Mouse (Mus musculus): Measurements from ENCODE around the gene Gstm4. TPM values are rescaled to one million over a fixed set of nuclear protein-coding genes. Genes with fewer than 3 reads are reported as not detected.
A peak's percentile ranks its signal among the peaks of the same experiment; 100 is the strongest.

Gene Gstm4
- polyA plus RNA-seq, 1 experiment from 2014 or later: 29.6 TPM

DNA sequence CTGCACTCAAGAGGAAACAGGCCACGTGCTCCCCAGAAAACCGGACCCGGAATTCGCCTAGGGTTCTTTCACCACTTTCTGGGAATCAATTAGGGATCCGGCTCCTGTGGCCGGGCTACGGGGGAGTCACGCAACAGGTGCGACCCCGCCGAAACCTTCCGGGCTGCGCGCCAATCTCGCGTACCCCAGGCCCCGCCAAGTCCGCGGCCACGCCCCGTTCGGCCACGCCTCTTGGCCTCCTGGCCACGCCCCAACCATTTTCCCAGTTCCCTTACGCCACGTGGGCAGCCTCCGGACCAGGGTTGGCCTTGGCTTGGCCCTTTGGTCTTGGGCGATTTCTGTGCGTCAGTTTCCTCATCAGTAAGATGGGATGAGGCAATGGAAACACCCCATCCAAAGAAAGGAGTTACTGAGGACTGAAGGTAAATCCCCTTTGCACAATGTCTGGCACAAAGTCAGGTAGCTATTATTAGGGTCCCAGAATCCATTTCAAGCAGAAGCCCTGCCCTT is 41.8 kb upstream of the Gstm4 start, which contains the start of gene Ampd2:
Ampd2 (minus strand) TSS at position 182 of the 510 bp plus-strand sequence.
- peak; percentile 46; the same call in 1 of the 2 replicates for ATAC-seq (ENCODE audit: insufficient read depth, low FRiP score)
- Histone ChIP-seq H3K27me3 (ENCODE audit: control insufficient read depth, insufficient read depth, low read length) (no peaks in the 10 kb centered on the region), H3K36me3 (ENCODE audit: control insufficient read depth, insufficient read depth, low read length) (no peaks in the 10 kb centered on the region), H3K4me1 (ENCODE audit: control insufficient read depth, insufficient read depth, low read length) (peaks cover 60% of the 10 kb centered on the region), H3K9me3 (replicated peaks; ENCODE audit: control insufficient read depth, low read length) (no peaks in the 10 kb centered on the region), H3K9ac (ENCODE audit: low read length) (peak within 1 kb of the TSS; percentile 84), H3K27ac (ENCODE audit: low read length) (peak within 1 kb of the TSS; percentile 96), H3K4me3 (replicated peaks; ENCODE audit: low read length) (peak within 1 kb of the TSS; percentile 69), H3K4me2 (ENCODE audit: low read depth, low read length) (peak within 1 kb of the TSS; percentile 99)
- under 1% methylated on average over 29 of the region's 29 CpGs for WGBS

DNA sequence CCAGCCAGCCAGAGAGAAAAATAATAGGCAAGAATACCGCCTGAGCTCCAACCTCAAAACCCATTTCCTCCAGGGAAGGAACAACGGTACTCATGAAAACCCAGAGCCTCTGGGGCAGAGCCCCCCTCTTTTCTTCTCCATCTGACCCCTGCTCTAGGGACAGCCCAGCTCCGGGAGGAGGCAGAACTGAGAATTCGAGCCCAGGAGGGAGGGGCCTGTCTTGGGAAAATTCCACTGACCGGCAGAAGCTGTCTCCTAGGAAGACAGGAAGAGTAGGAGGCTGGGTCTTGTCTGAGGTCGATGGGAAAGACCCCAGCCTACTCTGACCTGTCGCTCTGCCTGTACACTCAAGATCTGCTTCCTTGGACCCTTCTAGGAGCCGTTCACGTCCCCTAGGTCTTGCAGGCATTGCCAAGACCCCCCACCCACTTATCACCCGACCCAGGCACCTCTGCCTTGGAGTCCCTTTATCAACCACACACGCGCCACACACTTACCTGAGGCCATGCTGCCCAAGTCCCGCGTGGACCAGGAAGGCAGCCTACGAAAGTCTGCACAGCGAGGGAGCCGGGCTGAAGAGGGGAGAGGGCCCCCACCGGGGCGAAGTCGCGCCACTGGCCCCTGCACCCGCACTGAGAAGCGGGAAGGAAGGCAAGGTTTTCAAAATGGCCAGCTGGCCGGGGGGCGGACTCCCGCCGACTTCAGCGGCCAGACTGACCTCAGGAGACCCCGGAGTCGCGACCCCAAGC is 41.2 kb upstream of the Gstm4 start:
- Histone ChIP-seq H3K36me3 (ENCODE audit: control insufficient read depth, insufficient read depth, low read length) (no peaks in the 10 kb centered on the region), H3K9me3 (replicated peaks; ENCODE audit: control insufficient read depth, low read length) (no peaks in the 10 kb centered on the region), H3K9ac (ENCODE audit: low read length) (peak overlapping the region; percentile 84), H3K27ac (ENCODE audit: low read length) (peak overlapping the region; percentile 96), H3K27me3 (ENCODE audit: control insufficient read depth, insufficient read depth, low read length) (no peaks in the 10 kb centered on the region), H3K4me1 (ENCODE audit: control insufficient read depth, insufficient read depth, low read length) (peaks cover 60% of the 10 kb centered on the region), H3K4me2 (ENCODE audit: low read depth, low read length) (peak overlapping the region; percentile 99), H3K4me3 (replicated peaks; ENCODE audit: low read length) (peak overlapping the region; percentile 69)
- ATAC-seq (ENCODE audit: insufficient read depth, low FRiP score): peak; percentile 83
- WGBS: 0% methylated on average over 31 of the region's 31 CpGs

DNA sequence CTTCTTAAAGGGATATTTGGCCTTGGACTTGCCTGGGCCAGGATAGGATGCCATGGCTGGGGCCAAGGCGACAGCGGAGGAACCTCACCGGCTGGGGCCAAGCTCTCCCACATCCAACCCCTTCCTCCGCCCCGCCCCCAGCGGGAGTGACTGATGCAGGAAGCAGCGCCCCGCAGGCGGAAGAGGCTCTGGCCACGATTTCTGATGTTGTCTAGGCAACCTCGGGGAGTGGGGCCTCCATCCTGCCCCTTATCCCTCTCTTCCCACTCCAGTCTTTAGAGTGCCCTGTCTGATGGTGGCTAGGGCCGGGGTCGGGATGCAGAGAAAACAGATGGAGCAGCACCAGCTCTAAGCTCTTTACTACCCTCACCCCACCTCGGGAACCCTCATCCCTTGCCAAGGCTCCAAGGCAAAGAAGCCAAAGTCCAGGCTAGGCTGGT is 40.6 kb upstream of the Gstm4 start:
- H3K4me1 ChIP-seq (ENCODE audit: control insufficient read depth, insufficient read depth, low read length): peaks cover 58% of the 10 kb centered on the region
- no peaks in the 10 kb centered on the region for H3K9me3 ChIP-seq (replicated peaks; ENCODE audit: control insufficient read depth, low read length)
- peak overlapping the region; percentile 96 for H3K27ac ChIP-seq (ENCODE audit: low read length)
- ATAC-seq (ENCODE audit: insufficient read depth, low FRiP score): peak; percentile 88
- peak overlapping the region; percentile 69 for H3K4me3 ChIP-seq (replicated peaks; ENCODE audit: low read length)
- H3K9ac ChIP-seq (ENCODE audit: low read length): peak overlapping the region; percentile 84
- 0% methylated on average over 14 of the region's 14 CpGs for WGBS
- peaks cover 2% of the 10 kb centered on the region; the same call in 1 of the 2 replicates for H3K36me3 ChIP-seq (ENCODE audit: control insufficient read depth, insufficient read depth, low read length)
- H3K27me3 ChIP-seq (ENCODE audit: control insufficient read depth, insufficient read depth, low read length): no peaks in the 10 kb centered on the region
- peak overlapping the region; percentile 99 for H3K4me2 ChIP-seq (ENCODE audit: low read depth, low read length)

DNA sequence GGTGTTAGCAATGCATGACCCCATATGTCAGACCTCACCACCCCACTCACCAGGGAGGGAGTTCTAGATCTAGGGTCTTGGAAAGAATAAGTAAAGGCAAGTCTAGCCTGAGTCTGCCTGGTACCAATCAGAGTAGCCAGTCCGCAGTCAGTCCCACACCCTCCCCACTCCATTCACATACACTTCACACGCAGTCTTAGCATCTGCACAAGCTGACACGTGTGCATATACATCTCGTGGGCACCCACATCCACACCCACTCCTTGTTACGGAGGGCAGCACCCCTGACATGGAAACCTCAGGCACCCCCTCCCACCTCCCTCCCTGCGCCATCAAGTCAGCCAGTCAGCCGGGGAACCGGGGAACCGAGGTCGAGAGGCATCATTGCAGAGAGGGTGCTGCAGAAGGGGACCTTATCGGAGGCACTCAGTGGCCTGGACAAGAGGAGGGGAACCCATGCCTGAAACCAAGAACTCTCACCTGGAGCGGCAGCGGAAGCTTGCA is 40.1 kb upstream of the Gstm4 start:
- 10% methylated on average over 13 of the region's 13 CpGs for WGBS
- Histone ChIP-seq H3K4me1 (ENCODE audit: control insufficient read depth, insufficient read depth, low read length) (peaks cover 53% of the 10 kb centered on the region), H3K4me3 (replicated peaks; ENCODE audit: low read length) (peak overlapping the region; percentile 69), H3K9me3 (replicated peaks; ENCODE audit: control insufficient read depth, low read length) (no peaks in the 10 kb centered on the region), H3K4me2 (ENCODE audit: low read depth, low read length) (peak overlapping the region; percentile 99), H3K9ac (ENCODE audit: low read length) (peak overlapping the region; percentile 84), H3K27ac (ENCODE audit: low read length) (peak overlapping the region; percentile 96), H3K36me3 (ENCODE audit: control insufficient read depth, insufficient read depth, low read length) (peaks cover 5% of the 10 kb centered on the region; the same call in 1 of the 2 replicates), H3K27me3 (ENCODE audit: control insufficient read depth, insufficient read depth, low read length) (no peaks in the 10 kb centered on the region)
- ATAC-seq (ENCODE audit: insufficient read depth, low FRiP score): peak; percentile 4; the same call in 1 of the 2 replicates

DNA sequence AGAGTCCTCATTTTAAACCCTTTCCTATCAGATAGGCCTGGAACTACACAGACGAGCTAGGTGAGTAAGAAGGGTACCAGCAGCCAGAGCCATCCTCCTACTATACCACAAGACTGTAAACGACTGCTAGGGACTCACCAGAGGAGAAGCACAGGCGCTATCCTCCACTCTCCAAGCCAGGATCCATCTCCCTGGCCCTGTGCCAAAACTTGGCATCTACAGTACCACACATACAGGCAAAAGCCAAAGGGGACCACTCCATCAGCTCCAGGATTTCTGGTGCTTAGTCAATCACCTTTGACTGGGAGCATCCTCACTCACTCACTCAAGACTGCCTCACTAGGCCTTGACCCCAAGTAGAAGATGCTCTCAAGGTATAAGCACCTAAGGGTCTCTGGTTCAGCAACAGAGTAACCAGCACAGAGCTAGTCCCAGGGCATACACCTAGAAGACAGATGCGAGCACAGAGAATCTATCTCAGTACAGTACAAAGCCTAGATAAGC is 39.3 kb upstream of the Gstm4 start:
- ATAC-seq (ENCODE audit: insufficient read depth, low FRiP score): no peak
- Histone ChIP-seq H3K27me3 (ENCODE audit: control insufficient read depth, insufficient read depth, low read length) (no peaks in the 10 kb centered on the region), H3K4me2 (ENCODE audit: low read depth, low read length) (peak overlapping the region; percentile 99), H3K9me3 (replicated peaks; ENCODE audit: control insufficient read depth, low read length) (no peaks in the 10 kb centered on the region), H3K27ac (ENCODE audit: low read length) (no peak overlapping the region), H3K4me3 (replicated peaks; ENCODE audit: low read length) (peak overlapping the region; percentile 69; the same call in 1 of the 2 replicates), H3K4me1 (ENCODE audit: control insufficient read depth, insufficient read depth, low read length) (peaks cover 46% of the 10 kb centered on the region), H3K9ac (ENCODE audit: low read length) (peak overlapping the region; percentile 84; the same call in 1 of the 2 replicates), H3K36me3 (ENCODE audit: control insufficient read depth, insufficient read depth, low read length) (peaks cover 5% of the 10 kb centered on the region; the same call in 1 of the 2 replicates)
- 68% methylated on average over 4 of the region's 4 CpGs for WGBS

DNA sequence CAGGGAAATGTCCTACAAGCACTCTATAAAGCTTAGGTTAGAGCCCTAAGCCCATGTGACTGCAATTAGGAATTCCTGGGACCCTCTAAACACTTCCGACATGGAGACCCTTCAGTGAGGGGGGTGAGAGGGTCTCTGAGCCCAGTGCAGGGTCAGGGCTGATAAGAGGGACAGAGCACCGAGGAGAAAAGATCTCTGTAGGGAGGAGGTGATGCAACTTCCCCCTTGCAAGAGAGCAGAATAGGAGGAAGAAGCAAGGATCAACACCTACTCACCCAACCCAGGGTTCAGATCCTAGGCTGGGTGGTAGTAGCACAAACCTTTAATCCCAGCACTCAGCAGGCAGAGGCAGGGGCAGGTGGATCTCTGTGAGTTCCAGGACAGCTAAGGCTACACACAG is 38.5 kb upstream of the Gstm4 start:
- ATAC-seq (ENCODE audit: insufficient read depth, low FRiP score): no peak
- H3K36me3 ChIP-seq (ENCODE audit: control insufficient read depth, insufficient read depth, low read length): peaks cover 10% of the 10 kb centered on the region
- H3K9me3 ChIP-seq (replicated peaks; ENCODE audit: control insufficient read depth, low read length): no peaks in the 10 kb centered on the region
- H3K4me1 ChIP-seq (ENCODE audit: control insufficient read depth, insufficient read depth, low read length): peaks cover 42% of the 10 kb centered on the region
- no peak overlapping the region for H3K4me3 ChIP-seq (replicated peaks; ENCODE audit: low read length)
- no peak overlapping the region for H3K4me2 ChIP-seq (ENCODE audit: low read depth, low read length)
- H3K27me3 ChIP-seq (ENCODE audit: control insufficient read depth, insufficient read depth, low read length): no peaks in the 10 kb centered on the region
- WGBS: 34% methylated on average over 2 of the region's 2 CpGs
- no peak overlapping the region for H3K9ac ChIP-seq (ENCODE audit: low read length)
- H3K27ac ChIP-seq (ENCODE audit: low read length): no peak overlapping the region

DNA sequence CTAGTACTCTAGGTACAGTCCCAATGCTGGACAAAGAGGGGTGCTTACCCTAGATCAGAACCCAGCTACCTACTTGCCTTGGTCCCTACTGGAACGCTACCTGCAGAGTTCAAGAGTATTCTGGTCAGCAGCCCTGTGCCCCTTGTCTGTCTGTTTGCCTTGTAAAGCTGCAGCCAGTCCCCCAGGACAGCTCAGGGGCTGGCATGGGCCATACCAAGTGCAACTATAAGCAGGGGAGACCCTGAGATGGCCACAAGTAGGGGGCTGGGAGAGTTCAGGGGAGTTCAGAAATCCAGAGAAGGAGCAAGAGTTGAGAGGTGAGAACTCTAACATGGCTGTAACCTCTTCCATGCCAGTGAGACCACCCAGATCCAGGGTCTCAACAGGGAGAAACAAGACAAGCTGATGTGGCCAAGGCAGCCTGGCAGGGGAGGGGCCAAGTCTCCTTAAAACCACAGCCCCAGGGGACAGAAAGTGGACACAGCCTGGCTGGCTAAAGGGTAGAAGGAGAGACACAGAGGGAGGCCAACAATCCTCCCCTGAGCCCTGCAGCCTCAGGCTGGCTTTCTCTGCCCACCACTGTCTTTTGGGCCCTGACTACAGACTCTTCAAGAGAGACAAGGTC is 37.7 kb upstream of the Gstm4 start:
- Histone ChIP-seq H3K27me3 (ENCODE audit: control insufficient read depth, insufficient read depth, low read length) (no peaks in the 10 kb centered on the region), H3K4me3 (replicated peaks; ENCODE audit: low read length) (no peak overlapping the region; the same call in 1 of the 2 replicates), H3K27ac (ENCODE audit: low read length) (peak overlapping the region; percentile 23; the same call in 1 of the 2 replicates), H3K4me2 (ENCODE audit: low read depth, low read length) (peak overlapping the region; percentile 25; the same call in 1 of the 2 replicates), H3K36me3 (ENCODE audit: control insufficient read depth, insufficient read depth, low read length) (peaks cover 15% of the 10 kb centered on the region), H3K9me3 (replicated peaks; ENCODE audit: control insufficient read depth, low read length) (no peaks in the 10 kb centered on the region), H3K4me1 (ENCODE audit: control insufficient read depth, insufficient read depth, low read length) (peaks cover 41% of the 10 kb centered on the region), H3K9ac (ENCODE audit: low read length) (peak overlapping the region; percentile 57)
- no peak for ATAC-seq (ENCODE audit: insufficient read depth, low FRiP score)
- 72% methylated on average over 1 of the region's 1 CpGs for WGBS

DNA sequence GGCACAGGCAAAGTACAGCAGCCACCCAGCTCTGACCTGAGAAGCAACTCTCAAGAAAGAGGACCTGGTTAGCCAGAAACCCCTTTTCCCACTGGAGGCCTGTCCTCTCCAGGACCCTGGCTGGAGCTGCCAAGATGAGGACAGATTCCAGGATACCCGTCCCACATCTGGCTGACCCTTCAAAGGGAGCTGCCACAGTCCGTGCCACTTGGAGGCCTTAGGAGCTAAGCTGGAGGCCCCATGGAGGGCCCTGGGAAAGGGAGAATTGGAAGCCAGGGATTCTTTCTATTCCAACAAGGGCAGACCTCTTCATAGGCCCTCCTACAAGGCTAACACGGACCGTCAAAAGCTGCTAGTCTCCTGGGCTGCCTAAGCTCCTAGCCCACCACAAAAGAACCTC is 37.0 kb upstream of the Gstm4 start:
- Histone ChIP-seq H3K4me3 (replicated peaks; ENCODE audit: low read length) (no peak overlapping the region), H3K27me3 (ENCODE audit: control insufficient read depth, insufficient read depth, low read length) (no peaks in the 10 kb centered on the region), H3K4me2 (ENCODE audit: low read depth, low read length) (peak overlapping the region; percentile 25; the same call in 1 of the 2 replicates), H3K9me3 (replicated peaks; ENCODE audit: control insufficient read depth, low read length) (no peaks in the 10 kb centered on the region), H3K9ac (ENCODE audit: low read length) (peak overlapping the region; percentile 57), H3K4me1 (ENCODE audit: control insufficient read depth, insufficient read depth, low read length) (peaks cover 34% of the 10 kb centered on the region), H3K27ac (ENCODE audit: low read length) (peak overlapping the region; percentile 38; the same call in 1 of the 2 replicates), H3K36me3 (ENCODE audit: control insufficient read depth, insufficient read depth, low read length) (peaks cover 16% of the 10 kb centered on the region)
- ATAC-seq (ENCODE audit: insufficient read depth, low FRiP score): no peak
- WGBS: 48% methylated on average over 4 of the region's 4 CpGs

All from stomach, embryonic 16.5 days (tissue).